Mouse (Mus musculus): ENCODE results near the gene Rsbn1. TPM values are rescaled to one million over a fixed set of nuclear protein-coding genes. Genes with fewer than 3 reads are reported as not detected.

Rsbn1 gene
- polyA plus RNA-seq, 1 experiment from 2014 or later, result 8.0 TPM

- WGBS, result 90% methylated on average over 8 of the region's 8 CpGs
- H3K4me2 ChIP-seq, result no peak overlapping the region
- no peak overlapping the region for H3K4me3 ChIP-seq
- no peak for ATAC-seq (ENCODE audit: insufficient number of reproducible peaks, low FRiP score)
- no peak overlapping the region for H3K9ac ChIP-seq
- no peak overlapping the region for H3K27ac ChIP-seq (ENCODE audit: poor library complexity, severe bottlenecking)
- H3K4me1 ChIP-seq (replicated peaks), result peaks cover 3% of the 10 kb centered on the region; the same call in 1 of the 2 replicates
- peaks cover 45% of the 10 kb centered on the region for H3K36me3 ChIP-seq
- H3K27me3 ChIP-seq (replicated peaks), result no peaks in the 10 kb centered on the region
- no peaks in the 10 kb centered on the region for H3K9me3 ChIP-seq (replicated peaks)
Measured at GRCm38 (mm10) chr3:104006896-104007466, 93.1 kb downstream of the Rsbn1 start.

GRCm38 (mm10) chr3:104007479-104007878 is 93.6 kb downstream of the Rsbn1 start:
- ATAC-seq (ENCODE audit: insufficient number of reproducible peaks, low FRiP score), result no peak
- 81% methylated on average over 8 of the region's 8 CpGs for WGBS
- H3K9ac ChIP-seq, result no peak overlapping the region
- no peak overlapping the region for H3K4me3 ChIP-seq
- H3K4me1 ChIP-seq (replicated peaks), result peaks cover 3% of the 10 kb centered on the region; the same call in 1 of the 2 replicates
- H3K36me3 ChIP-seq, result peaks cover 50% of the 10 kb centered on the region
- H3K27ac ChIP-seq (ENCODE audit: poor library complexity, severe bottlenecking), result no peak overlapping the region
- H3K9me3 ChIP-seq (replicated peaks), result no peaks in the 10 kb centered on the region
- no peak overlapping the region for H3K4me2 ChIP-seq
- H3K27me3 ChIP-seq (replicated peaks), result no peaks in the 10 kb centered on the region

- Histone ChIP-seq H3K27me3 (replicated peaks) (no peaks in the 10 kb centered on the region), H3K27ac (ENCODE audit: poor library complexity, severe bottlenecking) (no peak overlapping the region), H3K4me2 (no peak overlapping the region), H3K36me3 (peaks cover 44% of the 10 kb centered on the region), H3K4me3 (no peak overlapping the region), H3K9ac (no peak overlapping the region), H3K4me1 (replicated peaks) (peaks cover 3% of the 10 kb centered on the region; the same call in 1 of the 2 replicates), H3K9me3 (replicated peaks) (no peaks in the 10 kb centered on the region)
- WGBS, result 85% methylated on average over 5 of the region's 5 CpGs
- no peak for ATAC-seq (ENCODE audit: insufficient number of reproducible peaks, low FRiP score)
Measured at GRCm38 (mm10) chr3:104009924-104010662, 96.2 kb downstream of the Rsbn1 start.

GRCm38 (mm10) chr3:104011972-104012371 is 98.1 kb downstream of the Rsbn1 start:
- WGBS, result 88% methylated on average over 2 of the region's 2 CpGs
- Histone ChIP-seq H3K27me3 (replicated peaks) (no peaks in the 10 kb centered on the region), H3K9me3 (replicated peaks) (no peaks in the 10 kb centered on the region), H3K4me1 (replicated peaks) (peaks cover 3% of the 10 kb centered on the region; the same call in 1 of the 2 replicates), H3K4me2 (no peak overlapping the region), H3K9ac (no peak overlapping the region), H3K36me3 (peaks cover 44% of the 10 kb centered on the region), H3K4me3 (no peak overlapping the region), H3K27ac (ENCODE audit: poor library complexity, severe bottlenecking) (no peak overlapping the region)
- ATAC-seq (ENCODE audit: insufficient number of reproducible peaks, low FRiP score), result no peak

Other genes with a start within 250 kb of the Rsbn1 start
- gene Olfml3, start 176.1 kb upstream of the Rsbn1 start, polyA plus RNA-seq (2016; fragmentation: Nextera tagmentation; extraction: Ambion mirVana), result 19.5 and 20.5 TPM in 2 replicates
- gene Gm10964, start 174.8 kb upstream of the Rsbn1 start, polyA plus RNA-seq (2016; fragmentation: Nextera tagmentation; extraction: Ambion mirVana), result not detected in 2 replicates
- gene Hipk1, start 122.6 kb upstream of the Rsbn1 start, polyA plus RNA-seq (2016; fragmentation: Nextera tagmentation; extraction: Ambion mirVana), result 13.5 and 14.9 TPM in 2 replicates
- 18.1 and 19.8 TPM in 2 replicates for gene Dclre1b, start 104.7 kb upstream of the Rsbn1 start, polyA plus RNA-seq (2016; fragmentation: Nextera tagmentation; extraction: Ambion mirVana)
- gene Ap4b1, start 104.6 kb upstream of the Rsbn1 start, polyA plus RNA-seq (2016; fragmentation: Nextera tagmentation; extraction: Ambion mirVana), result 16.2 and 16.5 TPM in 2 replicates
- gene Gm43064, start 104.5 kb upstream of the Rsbn1 start, polyA plus RNA-seq (2016; fragmentation: Nextera tagmentation; extraction: Ambion mirVana), result 0.12 and 0.27 TPM in 2 replicates
- gene Bcl2l15, start 81.5 kb upstream of the Rsbn1 start, polyA plus RNA-seq (2016; fragmentation: Nextera tagmentation; extraction: Ambion mirVana), result 0.10 and 0.32 TPM in 2 replicates
- 0.54 and 0.82 TPM in 2 replicates for gene Ptpn22, start 54.3 kb upstream of the Rsbn1 start, polyA plus RNA-seq (2016; fragmentation: Nextera tagmentation; extraction: Ambion mirVana)
- gene Phtf1, start 54.0 kb downstream of the Rsbn1 start, polyA plus RNA-seq (2016; fragmentation: Nextera tagmentation; extraction: Ambion mirVana), result 23.3 and 23.9 TPM in 2 replicates